13 mouse cellular contexts compared by ENCODE assay signal in the genomic region with DNA sequence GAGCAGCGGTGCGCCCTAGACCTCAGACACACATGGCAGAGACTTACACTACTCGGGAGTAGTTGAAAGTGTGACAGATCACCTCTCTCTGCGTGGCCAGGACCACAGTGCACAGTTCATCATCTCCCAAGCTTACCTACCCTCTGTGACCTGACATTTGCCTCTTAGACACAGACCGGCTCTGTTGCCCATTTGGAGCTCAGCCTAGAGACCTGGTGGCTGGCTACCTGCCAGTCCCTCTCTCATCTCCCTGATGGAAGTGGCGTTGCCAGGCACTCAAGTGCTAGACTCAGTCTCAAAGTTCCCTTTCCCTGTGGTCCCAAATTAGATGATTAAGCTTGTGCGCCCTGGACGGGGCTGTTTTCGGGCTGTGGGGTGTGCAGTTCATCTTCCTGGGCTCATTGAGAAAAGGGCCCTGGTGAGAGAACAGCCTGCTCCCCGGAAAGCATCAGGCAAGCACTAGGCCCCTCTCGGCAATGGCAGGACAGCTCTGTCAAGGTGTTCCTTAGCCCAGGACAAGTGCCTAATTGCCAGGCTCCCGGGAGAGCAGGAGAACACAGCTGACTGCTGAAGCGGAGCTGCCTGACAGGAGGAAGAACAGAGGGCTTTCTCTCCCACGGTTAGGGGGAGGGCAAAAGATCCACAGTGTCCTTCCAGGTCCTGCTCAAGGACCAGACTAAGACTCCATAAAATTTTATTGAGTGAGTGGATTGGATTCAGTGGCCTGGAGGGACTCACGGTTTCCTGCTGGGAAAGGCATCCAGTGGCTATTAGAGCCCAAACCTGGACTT.
DNase-seq lines count a peak whose midpoint lies in the region; ATAC-seq lines count a peak whose summit lies in the region.
"Had no signal": no experiment of that assay in that cellular context is flagged by ENCODE, and none has a peak within 500 bp of the region (broad histone marks: within the 10 kb centered on the region; RNA-seq: fewer than 3 reads in every experiment).

No protein-coding gene starts in this region.

- DNase-seq in adrenal gland, postnatal 10 days, result peak; percentile 44
- no peak for DNase-seq in adrenal gland, postnatal 36 days
- DNase-seq in hindbrain, embryonic 10.5 days (ENCODE audit: low spot score), result no peak
- DNase-seq in hindbrain, embryonic 14.5 days (ENCODE audit: low spot score), result no peak
- peak; percentile 65 to 78 for DNase-seq in cerebellum, postnatal 25 days
- DNase-seq in kidney, postnatal 10 days, result peak; percentile 41
- DNase-seq in embryo, embryonic 10 days (ENCODE audit: low spot score), result no peak
- no peak for DNase-seq in thymus, adult 18-20 months
- DNase-seq: gastrocnemius, adult 2 months; liver, embryonic 13.5 days; lung, postnatal 36 days; right cerebral cortex, postnatal 14 days had no signal

- H3K27ac ChIP-seq in hindbrain, embryonic 10.5 days, result 0 out of 2 replicates have a peak overlapping the region, but pooled peaks have one; percentile 45
- no peak overlapping the region for H3K27ac ChIP-seq in hindbrain, embryonic 14.5 days
- H3K27ac ChIP-seq: gastrocnemius, adult 2 months; liver, embryonic 13.5 days; midbrain, embryonic 13.5 days had no signal

- ATAC-seq in hindbrain, embryonic 14.5 days (ENCODE audit: low FRiP score), result no peak
- ATAC-seq: midbrain, embryonic 13.5 days had no signal

- H3K36me3 ChIP-seq in hindbrain, embryonic 10.5 days, result no peaks in the 10 kb centered on the region
- H3K36me3 ChIP-seq in hindbrain, embryonic 14.5 days (replicated peaks; ENCODE audit: control insufficient read depth, insufficient read depth), result no peaks in the 10 kb centered on the region
- H3K36me3 ChIP-seq: liver, embryonic 13.5 days; midbrain, embryonic 13.5 days had no signal

- WGBS in hindbrain, embryonic 10.5 days, result 73% methylated on average over 15 of the region's 15 CpGs
- 54% methylated on average over 15 of the region's 15 CpGs for WGBS in hindbrain, embryonic 14.5 days

- H3K9ac ChIP-seq in hindbrain, embryonic 14.5 days, result no peak overlapping the region
- H3K9ac ChIP-seq: liver, embryonic 13.5 days; midbrain, embryonic 13.5 days had no signal

- no peak overlapping the region for H3K4me2 ChIP-seq in hindbrain, embryonic 14.5 days (replicated peaks)
- H3K4me2 ChIP-seq: liver, embryonic 13.5 days; midbrain, embryonic 13.5 days had no signal

- peaks cover 8% of the 10 kb centered on the region; the same call in 1 of the 2 replicates for H3K9me3 ChIP-seq in hindbrain, embryonic 10.5 days
- no peaks in the 10 kb centered on the region; the same call in 1 of the 2 replicates for H3K9me3 ChIP-seq in hindbrain, embryonic 14.5 days (ENCODE audit: control insufficient read depth, low read length)
- H3K9me3 ChIP-seq: midbrain, embryonic 13.5 days had no signal

- no peak overlapping the region for H3K4me3 ChIP-seq in hindbrain, embryonic 10.5 days
- no peak overlapping the region for H3K4me3 ChIP-seq in hindbrain, embryonic 14.5 days (replicated peaks; ENCODE audit: low read length)
- H3K4me3 ChIP-seq: gastrocnemius, adult 2 months; liver, embryonic 13.5 days; midbrain, embryonic 13.5 days had no signal

- peaks cover 35% of the 10 kb centered on the region for H3K4me1 ChIP-seq in hindbrain, embryonic 10.5 days (replicated peaks)
- no peaks in the 10 kb centered on the region for H3K4me1 ChIP-seq in hindbrain, embryonic 14.5 days (replicated peaks; ENCODE audit: control insufficient read depth, insufficient read depth, low read length)
- H3K4me1 ChIP-seq: liver, embryonic 13.5 days had no signal

- H3K27me3 ChIP-seq in hindbrain, embryonic 10.5 days (ENCODE audit: insufficient read depth, poor library complexity, severe bottlenecking), result peaks cover 16% of the 10 kb centered on the region
- no peaks in the 10 kb centered on the region for H3K27me3 ChIP-seq in hindbrain, embryonic 14.5 days (ENCODE audit: control insufficient read depth, insufficient read depth, low read length)
- H3K27me3 ChIP-seq: liver, embryonic 13.5 days had no signal

Comparison
In these comparisons a context has a peak if more than half of its experiments do, and no peak if none do; other contexts are left out.
1. DNase-seq: peak in adrenal gland, postnatal 10 days (single experiment), cerebellum, postnatal 25 days (2 of 2) and kidney, postnatal 10 days (single experiment); none in adrenal gland, postnatal 36 days (0 of 2), hindbrain, embryonic 10.5 days (single experiment), hindbrain, embryonic 14.5 days (single experiment), embryo, embryonic 10 days (single experiment) and thymus, adult 18-20 months (0 of 2).